Mouse (Mus musculus): ENCODE results near the gene Mrnip. TPM values are rescaled to one million over a fixed set of nuclear protein-coding genes. Genes with fewer than 3 reads are reported as not detected.

Mrnip gene
- polyA plus RNA-seq, 1 experiment = 30.4 TPM

GRCm38 (mm10) chr11:50217811-50218210 lies 43.6 kb downstream of the Mrnip start:
- Histone ChIP-seq H3K4me3 (ENCODE audit: control insufficient read depth, low read depth, low read length) (no peak overlapping the region), H3K27me3 (ENCODE audit: control insufficient read depth, insufficient read depth, low read length) (no peaks in the 10 kb centered on the region), H3K4me1 (ENCODE audit: control insufficient read depth, insufficient read depth, low read length) (peaks cover under 1% of the 10 kb centered on the region), H3K27ac (ENCODE audit: control insufficient read depth, insufficient read depth, low read depth, low read length) (no peak overlapping the region), H3K36me3 (ENCODE audit: control insufficient read depth, insufficient read depth, low read length) (no peaks in the 10 kb centered on the region)
- TF ChIP-seq POLR2A (IDR thresholded peaks at IDR 0.05; ENCODE audit: control insufficient read depth, low read depth, low read length) (no peak), CTCF (IDR thresholded peaks at IDR 0.05; ENCODE audit: control insufficient read depth, insufficient read depth, insufficient replicate concordance, low read depth, low read length) (no peak)

GRCm38 (mm10) chr11:50219833-50220232 lies 45.6 kb downstream of the Mrnip start:
- Histone ChIP-seq H3K4me1 (ENCODE audit: control insufficient read depth, insufficient read depth, low read length) (peaks cover under 1% of the 10 kb centered on the region), H3K36me3 (ENCODE audit: control insufficient read depth, insufficient read depth, low read length) (no peaks in the 10 kb centered on the region), H3K27ac (ENCODE audit: control insufficient read depth, insufficient read depth, low read depth, low read length) (no peak overlapping the region), H3K27me3 (ENCODE audit: control insufficient read depth, insufficient read depth, low read length) (no peaks in the 10 kb centered on the region), H3K4me3 (ENCODE audit: control insufficient read depth, low read depth, low read length) (no peak overlapping the region)
- TF ChIP-seq CTCF (IDR thresholded peaks at IDR 0.05; ENCODE audit: control insufficient read depth, insufficient read depth, insufficient replicate concordance, low read depth, low read length) (no peak), POLR2A (IDR thresholded peaks at IDR 0.05; ENCODE audit: control insufficient read depth, low read depth, low read length) (no peak)

- H3K4me3 ChIP-seq (ENCODE audit: control insufficient read depth, low read depth, low read length) = no peak overlapping the region
- H3K36me3 ChIP-seq (ENCODE audit: control insufficient read depth, insufficient read depth, low read length) = no peaks in the 10 kb centered on the region
- TF ChIP-seq CTCF (IDR thresholded peaks at IDR 0.05; ENCODE audit: control insufficient read depth, insufficient read depth, insufficient replicate concordance, low read depth, low read length) (no peak), POLR2A (IDR thresholded peaks at IDR 0.05; ENCODE audit: control insufficient read depth, low read depth, low read length) (no peak)
- no peak overlapping the region for H3K27ac ChIP-seq (ENCODE audit: control insufficient read depth, insufficient read depth, low read depth, low read length)
- no peaks in the 10 kb centered on the region for H3K27me3 ChIP-seq (ENCODE audit: control insufficient read depth, insufficient read depth, low read length)
- H3K4me1 ChIP-seq (ENCODE audit: control insufficient read depth, insufficient read depth, low read length) = peaks cover 5% of the 10 kb centered on the region
Observed at GRCm38 (mm10) chr11:50222559-50223276, 48.5 kb downstream of the Mrnip start.

GRCm38 (mm10) chr11:50223783-50224662 lies 49.8 kb downstream of the Mrnip start:
- no peak for TF ChIP-seq CTCF (IDR thresholded peaks at IDR 0.05; ENCODE audit: control insufficient read depth, insufficient read depth, insufficient replicate concordance, low read depth, low read length)
- TF ChIP-seq POLR2A (IDR thresholded peaks at IDR 0.05; ENCODE audit: control insufficient read depth, low read depth, low read length) = no peak
- Histone ChIP-seq H3K36me3 (ENCODE audit: control insufficient read depth, insufficient read depth, low read length) (no peaks in the 10 kb centered on the region), H3K27ac (ENCODE audit: control insufficient read depth, insufficient read depth, low read depth, low read length) (peak overlapping the region; percentile 61), H3K4me3 (ENCODE audit: control insufficient read depth, low read depth, low read length) (peak overlapping the region; percentile 84), H3K4me1 (ENCODE audit: control insufficient read depth, insufficient read depth, low read length) (peaks cover 5% of the 10 kb centered on the region), H3K27me3 (ENCODE audit: control insufficient read depth, insufficient read depth, low read length) (no peaks in the 10 kb centered on the region)

GRCm38 (mm10) chr11:50224671-50225530 lies 50.7 kb downstream of the Mrnip start:
- H3K4me3 ChIP-seq (ENCODE audit: control insufficient read depth, low read depth, low read length) = peak overlapping the region; percentile 84
- H3K27me3 ChIP-seq (ENCODE audit: control insufficient read depth, insufficient read depth, low read length) = no peaks in the 10 kb centered on the region
- H3K4me1 ChIP-seq (ENCODE audit: control insufficient read depth, insufficient read depth, low read length) = peaks cover 7% of the 10 kb centered on the region
- peak overlapping the region; percentile 61 for H3K27ac ChIP-seq (ENCODE audit: control insufficient read depth, insufficient read depth, low read depth, low read length)
- TF ChIP-seq CTCF (IDR thresholded peaks at IDR 0.05; ENCODE audit: control insufficient read depth, insufficient read depth, insufficient replicate concordance, low read depth, low read length) (no peak), POLR2A (IDR thresholded peaks at IDR 0.05; ENCODE audit: control insufficient read depth, low read depth, low read length) (peak; percentile 38)
- no peaks in the 10 kb centered on the region for H3K36me3 ChIP-seq (ENCODE audit: control insufficient read depth, insufficient read depth, low read length)

- H3K4me1 ChIP-seq (ENCODE audit: control insufficient read depth, insufficient read depth, low read length) = peaks cover 9% of the 10 kb centered on the region
Observed at GRCm38 (mm10) chr11:50225611-50226378, 51.6 kb downstream of the Mrnip start.

More at GRCm38 (mm10) chr11:50225611-50226378, 51.6 kb downstream of the Mrnip start:
- TF ChIP-seq POLR2A (IDR thresholded peaks at IDR 0.05; ENCODE audit: control insufficient read depth, low read depth, low read length) = no peak
- Histone ChIP-seq H3K27me3 (ENCODE audit: control insufficient read depth, insufficient read depth, low read length) (no peaks in the 10 kb centered on the region), H3K36me3 (ENCODE audit: control insufficient read depth, insufficient read depth, low read length) (no peaks in the 10 kb centered on the region), H3K4me3 (ENCODE audit: control insufficient read depth, low read depth, low read length) (peak overlapping the region; percentile 84), H3K27ac (ENCODE audit: control insufficient read depth, insufficient read depth, low read depth, low read length) (peak overlapping the region; percentile 75)

Data from testis, adult 2 months (tissue).